Mouse (Mus musculus) retina, adult 2 months (tissue): Measurements from ENCODE around the gene Gtf2h5.

Experiments used
- DNase-seq: peaks from one replicate; pipeline ENCODE4 v3.0.0-alpha.2; 2012; ENCODE audit warnings: low read depth, low spot score

The Gtf2h5 gene

GRCm38 (mm10) chr17:6110956-6111355 lies 31.4 kb downstream of the Gtf2h5 start:
- DNase-seq: no peak

- DNase-seq: no peak
Observed at GRCm38 (mm10) chr17:6113653-6114052, 34.1 kb downstream of the Gtf2h5 start.

- DNase-seq: no peak
Observed at GRCm38 (mm10) chr17:6115085-6115484, 35.5 kb downstream of the Gtf2h5 start.

- DNase-seq: no peak
Observed at GRCm38 (mm10) chr17:6117148-6117725, 37.7 kb downstream of the Gtf2h5 start.

GRCm38 (mm10) chr17:6117917-6118316 lies 38.3 kb downstream of the Gtf2h5 start:
- no peak for DNase-seq

- no peak for DNase-seq
Observed at GRCm38 (mm10) chr17:6118861-6119260, 39.3 kb downstream of the Gtf2h5 start.

GRCm38 (mm10) chr17:6123776-6124175 lies 44.2 kb downstream of the Gtf2h5 start:
- DNase-seq: no peak

GRCm38 (mm10) chr17:6125441-6125840 lies 45.9 kb downstream of the Gtf2h5 start:
- no peak for DNase-seq

- DNase-seq: no peak
Observed at GRCm38 (mm10) chr17:6128039-6128438, 48.5 kb downstream of the Gtf2h5 start.

GRCm38 (mm10) chr17:6129361-6129760 lies 49.8 kb downstream of the Gtf2h5 start:
- DNase-seq: no peak

GRCm38 (mm10) chr17:6131083-6131482 lies 51.5 kb downstream of the Gtf2h5 start:
- DNase-seq: no peak
